Mouse (Mus musculus) erythroblast, embryonic 14.5 days (primary cell): ENCODE data around the gene Ewsr1.

ENCODE experiments used
- GATA1 ChIP-seq: IDR thresholded peaks from 2 replicates; pipeline ENCODE4 v1.6.1; 2012; ENCODE audit warnings: low read length, inconsistent platforms, mixed read lengths
- TAL1 ChIP-seq: IDR thresholded peaks from 3 replicates; pipeline ENCODE4 v1.6.1; 2012; ENCODE audit warnings: low read length, inconsistent platforms, mixed read lengths

- no peak for TF ChIP-seq TAL1
- no peak for TF ChIP-seq GATA1
These were observed 3.3 kb upstream of the Ewsr1 start for GRCm38 (mm10) chr11:5102384-5102783.
